Mouse (Mus musculus) R1 (cell line): ENCODE measurements around the gene Arpin.

Source experiments
- DNase-seq: peaks from one replicate; pipeline ENCODE4 v3.0.0-alpha.2; 2018; ENCODE audit warnings: low read depth, low spot score

Gene Arpin

DNA sequence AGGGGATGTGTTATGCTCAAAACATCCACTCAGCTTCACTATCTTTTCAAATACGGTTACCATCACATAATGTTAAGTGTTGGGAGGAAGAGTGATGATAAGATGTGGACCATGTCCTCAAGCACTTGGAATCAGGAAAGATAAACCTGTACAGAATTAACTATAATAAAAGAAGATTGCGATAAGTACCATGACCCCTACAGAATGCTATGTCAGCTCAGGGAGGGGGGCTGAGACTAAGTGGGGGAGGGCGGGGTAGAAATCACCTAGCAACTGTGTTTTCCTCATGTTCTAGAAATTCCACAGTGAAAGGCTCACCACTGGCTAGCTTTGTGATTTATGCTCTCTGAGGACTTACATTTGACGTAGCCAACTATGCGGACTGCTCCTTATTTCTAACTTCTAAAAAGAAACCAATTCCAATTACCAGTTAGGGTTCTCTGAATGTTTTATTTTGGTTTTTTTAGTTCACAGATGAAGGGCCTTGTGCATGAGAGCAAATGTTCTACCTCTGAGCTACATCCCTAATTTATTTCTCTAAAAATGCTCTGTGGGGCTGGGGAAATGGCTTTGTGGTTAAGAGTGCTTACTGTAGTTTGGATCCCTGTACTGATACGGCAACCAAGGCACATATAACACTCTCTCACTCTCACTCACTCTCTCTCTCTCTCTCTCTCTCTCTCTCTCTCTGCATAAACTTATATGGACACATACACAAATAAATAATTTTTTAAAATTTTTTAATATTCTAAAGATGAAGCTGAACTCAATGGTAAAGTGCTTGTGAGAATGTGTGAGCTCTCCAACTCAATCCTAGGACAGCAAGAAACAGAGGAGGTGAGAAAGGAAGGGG is 42.4 kb downstream of the Arpin start:
- peak; percentile 26 for DNase-seq

DNA sequence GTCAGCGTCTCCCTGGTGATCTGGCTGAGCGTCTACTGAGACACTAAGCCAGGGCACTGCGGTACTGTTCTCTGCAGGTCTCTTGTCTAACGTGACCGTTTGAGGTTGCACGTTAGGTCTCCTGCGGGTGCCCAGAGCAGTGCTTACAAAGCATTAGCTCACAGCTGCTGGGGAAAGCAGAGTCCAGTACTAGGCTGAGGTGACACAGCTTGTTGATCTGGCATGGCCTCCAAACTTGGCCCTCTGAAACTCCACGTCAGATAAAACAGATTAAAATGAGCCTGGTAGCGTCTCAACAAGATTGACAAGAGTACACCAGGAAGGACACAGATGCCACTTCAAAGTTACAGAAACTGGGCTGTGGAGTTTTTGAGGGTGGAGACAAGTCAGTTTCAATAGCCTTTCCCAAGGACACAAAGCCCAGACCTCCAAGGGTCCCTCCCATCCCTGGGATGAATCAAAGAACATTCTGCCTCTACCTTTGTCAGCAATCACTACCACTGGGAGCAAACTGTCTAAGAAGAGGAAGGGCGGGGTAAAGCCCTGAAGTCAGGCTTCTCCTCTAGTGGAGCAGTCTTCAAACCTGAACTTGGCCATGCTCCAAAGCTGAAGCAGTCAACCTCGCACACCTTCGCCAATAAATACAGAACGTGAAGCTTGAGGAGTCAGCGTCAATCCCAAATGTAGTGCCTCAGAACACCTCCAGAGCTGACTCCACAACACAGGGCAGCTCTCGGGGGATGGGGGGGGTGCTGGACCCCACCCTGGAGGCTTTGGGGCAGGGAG is 44.5 kb downstream of the Arpin start:
- DNase-seq, result peak; percentile 58

DNA sequence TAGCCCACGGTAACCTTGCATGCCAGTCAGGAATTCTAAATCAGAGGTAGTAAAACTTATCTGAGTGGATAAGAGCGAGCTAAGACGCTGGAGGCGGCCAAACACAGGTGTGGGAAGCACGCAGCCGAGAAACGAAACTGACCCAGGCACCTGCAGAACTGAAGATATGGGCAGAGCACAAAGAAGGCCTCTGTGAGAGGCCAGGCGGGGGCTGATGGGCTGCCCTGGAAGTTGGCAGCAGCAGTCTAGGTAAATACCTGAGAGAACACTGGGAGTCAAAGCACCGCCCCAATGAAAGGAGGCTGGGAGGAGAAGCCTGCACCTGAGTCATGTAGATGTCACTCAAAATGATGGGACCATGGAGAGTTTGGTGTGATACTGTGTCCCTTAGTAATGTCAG is 46.6 kb downstream of the Arpin start:
- no peak for DNase-seq

DNA sequence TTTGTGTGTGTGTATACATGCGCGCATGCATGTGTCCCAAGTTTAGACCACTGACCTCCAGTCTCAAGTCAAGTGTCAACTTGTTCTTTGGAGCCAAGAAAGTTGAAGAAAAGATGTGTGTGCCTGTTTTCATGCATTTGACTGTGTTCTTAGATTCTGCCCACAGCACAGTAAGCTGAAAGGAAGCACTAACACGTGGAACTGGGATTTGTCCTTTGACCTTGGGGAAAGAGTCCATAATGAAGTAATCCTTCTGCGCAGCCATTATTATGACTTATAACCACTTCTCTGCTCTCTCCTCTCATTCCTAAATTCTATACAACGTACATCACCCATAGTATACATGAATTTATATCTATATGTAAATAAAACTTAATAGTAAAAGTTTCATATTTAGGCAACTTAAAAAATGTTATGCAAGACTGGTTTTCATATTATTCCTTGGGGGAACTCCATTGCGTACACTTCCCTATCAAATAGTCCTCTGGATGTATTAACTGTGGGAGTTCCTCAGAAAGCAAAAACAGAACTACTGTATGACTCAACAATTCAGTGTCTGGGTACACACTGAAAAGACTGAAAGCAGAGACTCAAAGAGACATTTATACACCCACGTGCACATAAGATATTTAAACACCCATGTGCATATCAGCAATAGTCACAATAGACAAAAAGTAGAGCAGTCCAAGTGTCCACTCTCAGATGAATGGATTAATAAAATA is 51.4 kb downstream of the Arpin start:
- DNase-seq, result no peak

GRCm38 (mm10) chr7:79881901-79882300 is 53.3 kb downstream of the Arpin start:
- DNase-seq, result no peak

DNA sequence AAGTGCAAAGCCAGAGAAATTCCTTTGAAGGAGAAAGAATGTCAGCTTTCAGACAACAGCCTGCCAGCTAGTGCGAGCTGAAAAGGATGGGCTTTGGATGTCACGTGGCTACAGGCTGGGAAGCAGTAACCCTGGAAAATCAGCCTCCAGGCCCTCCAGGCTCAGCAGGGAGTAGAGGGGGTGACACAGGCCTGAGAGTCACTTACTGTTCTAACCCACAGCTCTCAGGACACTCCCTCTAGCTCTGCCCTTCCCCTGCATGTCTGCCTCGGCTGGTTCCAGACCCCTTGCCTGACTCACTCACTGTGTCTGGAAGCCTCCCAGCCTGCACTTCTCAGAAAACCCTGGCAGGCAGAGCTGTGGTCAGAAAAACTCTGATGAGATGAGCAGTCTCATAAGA is 54.2 kb downstream of the Arpin start:
- peak; percentile 76 for DNase-seq

GRCm38 (mm10) chr7:79880033-79880432 is 55.1 kb downstream of the Arpin start:
- no peak for DNase-seq

DNA sequence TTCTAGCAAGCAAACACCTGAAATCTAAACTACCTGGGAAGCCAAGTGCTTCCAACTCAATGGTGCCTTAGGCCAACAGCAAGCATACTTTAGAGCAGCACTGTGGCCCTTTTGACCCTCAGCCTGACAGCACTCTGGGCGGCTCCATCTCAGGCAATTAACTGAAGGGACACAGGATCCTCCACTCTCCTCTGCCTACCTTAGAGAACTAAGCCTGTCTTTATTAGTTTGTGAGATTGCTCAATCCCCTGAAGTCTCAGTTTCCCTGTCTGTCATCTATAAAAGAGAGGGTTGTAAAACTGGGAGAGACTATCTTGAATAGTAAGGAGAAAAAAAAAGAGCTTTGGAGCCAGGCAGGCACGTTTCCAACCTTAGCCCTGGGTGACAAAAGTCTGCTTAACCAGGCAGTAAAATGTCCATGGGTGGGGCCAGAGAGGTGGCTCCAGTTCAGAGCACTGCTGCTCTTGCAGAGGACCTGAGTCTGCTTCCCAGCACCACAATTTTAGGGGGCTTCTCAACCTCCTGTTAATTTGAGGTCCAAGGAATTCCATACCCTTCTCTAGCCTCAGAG is 56.6 kb downstream of the Arpin start:
- DNase-seq, result no peak
